Mouse (Mus musculus) monocyte, adult 2 months (primary cell): Measurements from ENCODE around the gene Fndc3b.

Source experiments
- DNase-seq, 2 experiments: peaks; one replicate each; pipeline ENCODE4 v3.0.0; 2022; ENCODE audit warnings: low spot score in 2 of 2, low read depth in 1 of 2

Gene Fndc3b

GRCm38 (mm10) chr3:27624974-27625591 is 86.0 kb downstream of the Fndc3b start:
- DNase-seq, result no peak

GRCm38 (mm10) chr3:27622451-27622850 is 88.7 kb downstream of the Fndc3b start:
- no peak for DNase-seq

- no peak for DNase-seq
Observed at GRCm38 (mm10) chr3:27621176-27621575, 89.9 kb downstream of the Fndc3b start.

GRCm38 (mm10) chr3:27617733-27618132 is 93.4 kb downstream of the Fndc3b start:
- peak in 1 of 2 experiments; percentile 52 for DNase-seq

DNA sequence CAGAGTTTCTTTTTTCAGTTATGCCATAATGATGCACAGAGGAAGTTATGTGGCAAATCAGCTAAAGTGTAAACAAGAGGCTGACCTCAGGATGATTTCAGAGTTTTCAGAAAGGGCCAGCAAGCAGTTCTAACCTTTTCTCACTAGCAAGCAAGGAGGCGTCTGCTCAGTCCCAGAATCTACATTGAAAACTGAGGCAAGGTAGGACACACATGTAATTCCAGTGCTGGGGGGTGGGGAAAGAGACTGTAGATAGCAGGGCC is 93.9 kb downstream of the Fndc3b start:
- peak in 1 of 2 experiments; percentile 31 for DNase-seq

DNA sequence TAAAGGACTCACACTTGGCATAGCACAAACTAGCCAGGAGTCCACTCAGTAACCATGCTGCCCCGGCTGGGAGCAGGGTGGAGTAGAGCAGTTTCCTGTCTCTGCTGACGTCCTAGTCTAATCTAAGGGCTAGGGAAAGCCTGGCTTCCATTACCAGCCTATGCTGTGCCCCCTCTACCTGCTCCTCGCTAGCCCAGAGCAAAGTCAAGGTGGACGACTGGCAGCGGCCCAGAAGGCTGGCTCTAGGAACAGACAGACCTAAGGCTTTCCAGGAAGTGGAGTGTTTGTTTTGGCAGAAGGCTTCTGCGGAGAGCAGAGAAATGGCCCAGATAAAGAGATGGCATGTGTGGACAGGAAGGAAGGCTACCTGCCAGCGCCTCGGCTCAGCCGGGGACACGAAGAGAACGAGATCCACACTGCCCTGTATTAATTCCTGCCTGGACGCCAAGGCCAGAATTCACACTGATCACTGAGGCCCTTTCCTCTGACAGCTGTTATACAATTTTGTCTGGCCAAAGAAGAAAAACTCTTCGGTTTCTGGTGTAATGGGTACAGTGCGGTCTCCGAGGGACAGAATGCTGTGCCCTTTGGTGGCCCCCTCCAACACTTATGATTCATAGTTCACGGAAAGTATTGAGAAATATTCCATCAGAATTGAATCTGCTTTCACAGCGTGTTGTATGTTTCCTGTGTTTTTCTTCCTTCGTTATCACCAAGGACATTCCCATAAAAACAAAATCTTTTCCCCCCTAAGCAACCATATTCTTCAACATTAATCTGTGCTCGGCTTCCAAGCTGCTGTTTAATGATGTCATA is 94.5 kb downstream of the Fndc3b start:
- DNase-seq, result peak in 1 of 2 experiments; percentile 9

DNA sequence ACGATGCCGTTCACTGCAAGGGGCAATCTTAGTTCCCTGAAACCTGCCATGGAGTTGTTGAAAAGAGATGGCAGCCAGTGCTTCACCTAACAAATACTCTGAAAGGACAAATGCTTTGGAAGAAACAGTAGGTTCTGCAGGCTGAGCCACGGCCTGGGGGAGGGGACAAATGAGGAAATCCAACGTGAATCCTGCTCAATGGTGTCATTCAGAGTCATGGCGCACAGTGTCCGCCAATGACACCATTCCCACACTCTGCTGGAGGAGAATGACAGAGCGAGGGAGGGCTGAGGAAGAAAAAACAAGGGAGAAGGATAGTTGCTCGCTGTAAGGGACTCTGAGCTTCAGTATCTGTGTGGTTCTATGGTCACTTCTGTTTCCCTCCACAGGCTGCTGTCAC is 95.6 kb downstream of the Fndc3b start:
- DNase-seq, result no peak

GRCm38 (mm10) chr3:27613828-27614227 is 97.3 kb downstream of the Fndc3b start:
- no peak for DNase-seq

- DNase-seq, result no peak
Observed at GRCm38 (mm10) chr3:27613011-27613410, 98.1 kb downstream of the Fndc3b start.

GRCm38 (mm10) chr3:27611986-27612385 is 99.1 kb downstream of the Fndc3b start:
- DNase-seq, result no peak

DNA sequence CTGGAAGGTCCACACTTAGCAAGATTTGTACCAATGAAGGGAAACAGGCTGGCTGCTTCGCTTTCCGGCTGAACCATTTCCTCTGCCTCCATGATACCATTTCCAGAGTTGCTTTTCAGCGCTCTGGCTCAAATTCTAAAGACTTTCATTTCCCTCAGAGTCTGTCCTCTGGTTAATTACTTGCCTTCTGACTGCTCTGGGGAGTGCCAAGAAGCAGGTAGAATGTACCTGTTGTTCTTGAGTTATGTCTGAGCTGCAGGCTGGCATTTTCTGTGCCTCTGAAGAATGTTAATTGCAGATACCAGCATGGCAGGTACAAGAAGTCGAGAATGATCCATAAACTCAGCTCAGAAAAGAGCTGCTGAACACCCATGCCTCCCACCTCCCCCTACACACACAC is 100.6 kb downstream of the Fndc3b start:
- DNase-seq, result no peak

DNA sequence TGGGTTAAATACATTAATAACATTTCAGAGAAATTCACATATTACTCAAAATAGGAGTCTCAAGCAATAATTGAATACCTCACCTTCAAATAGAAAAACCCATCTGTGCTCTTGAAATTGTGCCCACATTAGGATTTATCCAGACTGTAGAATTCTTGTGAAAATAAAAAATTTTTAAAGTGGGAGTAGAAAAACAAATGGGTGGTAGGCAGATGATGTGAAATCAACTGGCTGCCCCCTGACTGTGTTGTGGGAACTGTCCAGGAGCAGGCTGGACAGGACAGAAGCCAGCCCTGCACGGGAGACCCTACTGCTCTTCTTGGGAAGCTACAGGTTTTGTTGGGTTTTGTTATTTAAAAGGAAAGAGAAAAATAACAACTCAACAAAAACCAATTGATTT is 101.0 kb downstream of the Fndc3b start:
- no peak for DNase-seq

- no peak for DNase-seq
Observed at GRCm38 (mm10) chr3:27607796-27608151, 103.3 kb downstream of the Fndc3b start.

DNA sequence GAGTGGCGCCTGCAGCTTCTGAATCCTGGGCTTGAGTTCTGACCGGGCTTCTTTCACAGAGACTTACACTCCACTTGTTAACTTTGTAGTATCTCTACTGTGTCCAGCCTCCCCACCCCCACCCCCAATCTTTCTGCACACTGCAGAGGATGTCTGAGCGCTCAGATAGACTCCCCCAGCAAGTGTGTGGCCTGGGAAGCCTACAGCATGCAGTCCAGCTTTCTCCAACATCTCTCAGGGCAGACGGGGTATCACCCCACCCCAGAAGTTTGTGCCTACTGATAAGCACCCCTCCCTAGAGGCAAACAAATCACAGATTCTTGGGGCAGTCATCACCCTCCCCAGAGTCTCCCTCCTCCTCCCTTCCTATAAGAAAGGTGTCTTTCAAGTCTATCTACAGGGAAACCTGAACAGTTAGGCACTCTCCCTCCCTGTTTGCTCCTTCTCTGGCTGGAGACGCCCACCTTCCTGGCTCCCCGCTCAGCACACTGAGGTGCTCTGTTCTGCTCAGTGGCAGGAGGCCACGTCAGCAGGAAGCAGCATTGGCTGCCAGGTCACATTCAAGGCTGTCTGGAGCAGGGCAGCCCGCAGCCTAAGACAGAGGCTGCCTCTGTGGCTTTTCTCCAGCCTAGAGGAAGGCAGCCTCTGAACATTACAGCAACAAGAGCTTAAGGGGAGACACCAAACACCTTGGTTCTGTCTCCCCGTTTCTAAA is 103.9 kb downstream of the Fndc3b start:
- DNase-seq, result no peak

GRCm38 (mm10) chr3:27606626-27607025 is 104.5 kb downstream of the Fndc3b start:
- no peak for DNase-seq

GRCm38 (mm10) chr3:27605613-27606012 is 105.5 kb downstream of the Fndc3b start:
- no peak for DNase-seq

DNA sequence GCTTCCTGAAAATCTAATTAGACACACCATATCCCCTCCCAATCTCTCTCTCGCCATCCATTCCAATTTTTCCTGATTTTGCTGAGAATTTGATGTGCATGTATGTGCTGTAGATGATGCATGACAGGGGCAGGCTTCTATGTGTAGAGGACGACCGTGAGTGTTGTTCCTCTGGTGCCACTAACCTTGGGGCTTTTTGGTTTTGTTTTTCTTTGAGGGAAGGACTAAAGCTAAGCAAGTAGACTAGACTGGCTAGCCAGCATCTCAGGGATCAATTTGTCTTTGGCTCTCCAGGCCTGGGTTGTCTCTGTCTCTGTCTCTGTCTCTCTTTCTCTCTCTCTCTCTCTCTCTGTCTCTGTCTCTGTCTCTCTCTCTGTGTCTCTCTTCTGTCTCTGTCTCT is 106.0 kb downstream of the Fndc3b start:
- DNase-seq, result no peak

DNA sequence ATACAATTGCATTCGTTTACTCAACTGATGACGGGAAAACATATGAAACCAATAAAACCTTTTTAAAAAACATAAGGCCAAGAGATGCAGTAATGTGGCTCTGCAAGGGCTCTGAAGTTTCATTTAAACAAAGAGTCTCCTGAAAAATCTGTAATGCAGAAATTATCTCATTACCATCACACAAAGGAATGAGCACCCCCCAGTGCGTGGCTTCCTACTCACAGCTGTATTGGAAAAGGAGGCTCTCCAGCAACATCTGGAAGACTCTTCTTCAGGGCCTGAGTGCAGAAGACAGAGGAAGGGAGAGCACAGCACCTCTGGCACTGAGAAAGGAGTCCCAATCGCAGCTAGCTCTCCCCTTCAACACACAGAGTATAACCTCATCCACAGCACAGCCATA is 106.5 kb downstream of the Fndc3b start:
- DNase-seq, result no peak

- no peak for DNase-seq
Observed at GRCm38 (mm10) chr3:27603905-27604620, 107.0 kb downstream of the Fndc3b start.

GRCm38 (mm10) chr3:27600645-27601044 is 110.5 kb downstream of the Fndc3b start:
- DNase-seq, result no peak

GRCm38 (mm10) chr3:27600197-27600596 is 110.9 kb downstream of the Fndc3b start:
- DNase-seq, result no peak
